Comparison of ENCODE assay signal across 19 mouse cellular contexts in genomic region chr17:28913200-28913599, GRCm38 (mm10). TPM values are rescaled to one million over a fixed set of nuclear protein-coding genes. Genes with fewer than 3 reads are reported as not detected.
A peak's percentile ranks its signal among the peaks of the same experiment; 100 is the strongest.
DNase-seq lines count a peak whose midpoint lies in the region; ATAC-seq and TF ChIP-seq lines count a peak whose summit lies in the region.
"Had no signal": no experiment of that assay in that cellular context is flagged by ENCODE, and none has a peak within 500 bp of the region (broad histone marks: within the 10 kb centered on the region; RNA-seq: fewer than 3 reads in every experiment).

No protein-coding gene starts in this region.

- H3K4me2 ChIP-seq in heart, postnatal 0 days (ENCODE audit: low read depth, low read length): no peak overlapping the region
- 0 out of 2 replicates have a peak overlapping the region, but pooled peaks have one; percentile 1 for H3K4me2 ChIP-seq in intestine, embryonic 15.5 days (replicated peaks)
- H3K4me2 ChIP-seq: embryonic facial prominence, embryonic 12.5 days; forebrain, embryonic 12.5 days; liver, embryonic 15.5 days had no signal

- H3K79me2 ChIP-seq in heart, adult 2 months (replicated peaks; ENCODE audit: control insufficient read depth, insufficient read depth, low read length): no peaks in the 10 kb centered on the region

- no peaks in the 10 kb centered on the region for H3K9me3 ChIP-seq in heart, postnatal 0 days (replicated peaks; ENCODE audit: control insufficient read depth, low read length)
- H3K9me3 ChIP-seq in intestine, embryonic 15.5 days: no peaks in the 10 kb centered on the region
- H3K9me3 ChIP-seq: embryonic facial prominence, embryonic 12.5 days; forebrain, embryonic 12.5 days; liver, embryonic 15.5 days had no signal

- no peak for TF ChIP-seq POLR2A in heart, adult 2 months (IDR thresholded peaks at IDR 0.05; ENCODE audit: insufficient read depth, low read depth, low read length)

- 36% methylated on average over 5 of the region's 5 CpGs for WGBS in heart, postnatal 0 days
- WGBS in heart, adult 2 months: 34% methylated on average over 5 of the region's 5 CpGs
- WGBS in intestine, embryonic 15.5 days: 46% methylated on average over 5 of the region's 5 CpGs

- no peak for TF ChIP-seq EP300 in heart, postnatal 0 days (IDR thresholded peaks at IDR 0.05; ENCODE audit: low read depth)
- no peak for TF ChIP-seq EP300 in heart, adult 2 months (IDR thresholded peaks at IDR 0.05; ENCODE audit: insufficient read depth, low read depth, low read length)

- peak; percentile 62; the same call in 1 of the 2 replicates for ATAC-seq in heart, postnatal 0 days (ENCODE audit: insufficient read depth, low read depth)
- ATAC-seq in intestine, embryonic 15.5 days: peak; percentile 46

- no peaks in the 10 kb centered on the region for H3K4me1 ChIP-seq in heart, postnatal 0 days (ENCODE audit: control insufficient read depth, insufficient read depth)
- no peaks in the 10 kb centered on the region for H3K4me1 ChIP-seq in heart, adult 2 months (ENCODE audit: control insufficient read depth, insufficient read depth, low read length)
- peaks cover 15% of the 10 kb centered on the region; the same call in 1 of the 2 replicates for H3K4me1 ChIP-seq in intestine, embryonic 15.5 days (replicated peaks)

- intact Hi-C loops in heart, adult 2 months (cut with DNase I): no loop called here
- intact Hi-C loops in gastrocnemius, adult 2 months (cut with DNase I): no loop called here

- H3K9ac ChIP-seq in heart, postnatal 0 days (replicated peaks; ENCODE audit: low read depth, low read length): no peak overlapping the region
- no peak overlapping the region for H3K9ac ChIP-seq in heart, adult 2 months (ENCODE audit: low read depth, low read length)
- H3K9ac ChIP-seq in intestine, embryonic 15.5 days: no peak overlapping the region
- H3K9ac ChIP-seq: embryonic facial prominence, embryonic 12.5 days; forebrain, embryonic 12.5 days; liver, embryonic 15.5 days had no signal

- no peak overlapping the region for H3K27ac ChIP-seq in heart, postnatal 0 days (ENCODE audit: low read depth)
- H3K27ac ChIP-seq in heart, adult 2 months: no peak overlapping the region
- no peak overlapping the region for H3K27ac ChIP-seq in intestine, embryonic 15.5 days
- H3K27ac ChIP-seq in gastrocnemius, adult 2 months: no peak overlapping the region
- H3K27ac ChIP-seq: embryonic facial prominence, embryonic 12.5 days; forebrain, embryonic 12.5 days; liver, embryonic 15.5 days had no signal

- peaks cover 10% of the 10 kb centered on the region for H3K27me3 ChIP-seq in heart, postnatal 0 days (ENCODE audit: control insufficient read depth, insufficient read depth, low read length)
- no peaks in the 10 kb centered on the region for H3K27me3 ChIP-seq in heart, adult 2 months (ENCODE audit: control insufficient read depth, insufficient read depth, low read length)
- H3K27me3 ChIP-seq in intestine, embryonic 15.5 days (replicated peaks): 0 out of 2 replicates have a peak, but pooled peaks cover 4% of the 10 kb centered on the region

- H3K4me3 ChIP-seq in heart, postnatal 0 days (ENCODE audit: low read depth, low read length): no peak overlapping the region
- H3K4me3 ChIP-seq in heart, adult 2 months: no peak overlapping the region
- no peak overlapping the region for H3K4me3 ChIP-seq in intestine, embryonic 15.5 days (replicated peaks)
- H3K4me3 ChIP-seq in gastrocnemius, adult 2 months: no peak overlapping the region
- H3K4me3 ChIP-seq: embryonic facial prominence, embryonic 12.5 days; forebrain, embryonic 12.5 days; liver, embryonic 15.5 days had no signal

- no peak for TF ChIP-seq CTCF in heart, postnatal 0 days (IDR thresholded peaks at IDR 0.05; ENCODE audit: low read depth)
- TF ChIP-seq CTCF in heart, adult 2 months (IDR thresholded peaks at IDR 0.05): no peak
- no peak for TF ChIP-seq CTCF in gastrocnemius, adult 2 months (IDR thresholded peaks at IDR 0.05)

- peak; percentile 28 for DNase-seq in heart, postnatal 0 days (ENCODE audit: low spot score)
- DNase-seq in heart, adult 2 months: no peak
- DNase-seq in lung, postnatal 10 days: peak; percentile 69
- DNase-seq in lung, postnatal 25 days (ENCODE audit: low spot score): no peak
- peak; percentile 25 for DNase-seq in yolk sac, embryonic 10.5 days (ENCODE audit: low spot score)
- no peak for DNase-seq in gastrocnemius, adult 2 months
- DNase-seq in layer of hippocampus, adult 11-12 months (ENCODE audit: low spot score): no peak
- DNase-seq: B cell, adult 2 months; cerebellum, postnatal 10 days; gastrocnemius, postnatal 36 days had no signal

- H3K36me3 ChIP-seq in heart, postnatal 0 days (replicated peaks; ENCODE audit: control insufficient read depth, insufficient read depth, low read length): no peaks in the 10 kb centered on the region
- no peaks in the 10 kb centered on the region for H3K36me3 ChIP-seq in heart, adult 2 months (ENCODE audit: control insufficient read depth, insufficient read depth, low read length)
- H3K36me3 ChIP-seq in intestine, embryonic 15.5 days: no peaks in the 10 kb centered on the region
- H3K36me3 ChIP-seq: embryonic facial prominence, embryonic 12.5 days; forebrain, embryonic 12.5 days; liver, embryonic 15.5 days had no signal

RNA-seq across cellular contexts. Expression of gene 4930539E08Rik, which starts 1.9 kb away (rescaled TPM):
- not detected in 2 replicates for total RNA-seq in heart, postnatal 0 days (2014; rRNA removed; ENCODE audit: low replicate concordance)
- 0.03 TPM in 2 replicates for polyA plus RNA-seq in heart, postnatal 0 days (2015; fragmentation: Nextera tagmentation; extraction: Ambion mirVana)
- total RNA-seq in heart, adult 2 months (2021): not detected
- 0.08 and 0.23 TPM in 2 replicates for polyA plus RNA-seq in heart, adult 2 months (2012; rRNA removed)
- 4.4 and 4.8 TPM in 2 replicates for polyA plus RNA-seq in intestine, embryonic 15.5 days (2015; fragmentation: Nextera tagmentation; extraction: Ambion mirVana)
- total RNA-seq in gastrocnemius, adult 2 months (2021): under 1 TPM in 1 of 2 experiments, not detected in 1; 0.10 TPM
- total RNA-seq: gastrocnemius, postnatal 36 days had no signal

RNA-seq across cellular contexts. Expression of gene Pxt1, which starts 30.4 kb away (rescaled TPM):
- not detected in 2 replicates for total RNA-seq in heart, postnatal 0 days (2014; rRNA removed; ENCODE audit: low replicate concordance)
- not detected in 2 replicates for polyA plus RNA-seq in heart, postnatal 0 days (2015; fragmentation: Nextera tagmentation; extraction: Ambion mirVana)
- total RNA-seq in heart, adult 2 months (2021): under 1 TPM in 1 of 2 experiments, not detected in 1; 0.52 TPM
- polyA plus RNA-seq in heart, adult 2 months (2012; rRNA removed): 0.14 and 0.29 TPM in 2 replicates
- polyA plus RNA-seq in intestine, embryonic 15.5 days (2015; fragmentation: Nextera tagmentation; extraction: Ambion mirVana): not detected in 2 replicates
- total RNA-seq in gastrocnemius, adult 2 months (2021): not detected
- total RNA-seq: gastrocnemius, postnatal 36 days; left cerebral cortex, postnatal 14 days had no signal
- polyA plus RNA-seq: brain, embryonic 14.5 days; embryonic facial prominence, embryonic 12.5 days; forebrain, embryonic 12.5 days; thymus, postnatal 0 days had no signal

RNA-seq across cellular contexts. Expression of gene Kctd20, which starts 38.5 kb away (rescaled TPM):
- total RNA-seq in heart, postnatal 0 days (2014; rRNA removed; ENCODE audit: low replicate concordance): 32.3 and 41.5 TPM in 2 replicates
- polyA plus RNA-seq in heart, postnatal 0 days (2015; fragmentation: Nextera tagmentation; extraction: Ambion mirVana): 33.3 and 35.3 TPM in 2 replicates
- total RNA-seq in heart, adult 2 months (2021): 10 to 100 TPM; 55.7 to 55.8 TPM
- polyA plus RNA-seq in heart, adult 2 months (2012; rRNA removed): 23.8 and 44.7 TPM in 2 replicates
- polyA plus RNA-seq in intestine, embryonic 15.5 days (2015; fragmentation: Nextera tagmentation; extraction: Ambion mirVana): 64.9 and 68.9 TPM in 2 replicates
- 10 to 100 TPM; 33.4 to 39.8 TPM for total RNA-seq in gastrocnemius, adult 2 months (2021)

RNA-seq across cellular contexts. Expression of gene Pnpla1, which starts 55.0 kb away (rescaled TPM):
- total RNA-seq in heart, postnatal 0 days (2014; rRNA removed; ENCODE audit: low replicate concordance): not detected in 2 replicates
- polyA plus RNA-seq in heart, postnatal 0 days (2015; fragmentation: Nextera tagmentation; extraction: Ambion mirVana): 0.03 and 0.04 TPM in 2 replicates
- total RNA-seq in heart, adult 2 months (2021): not detected
- polyA plus RNA-seq in heart, adult 2 months (2012; rRNA removed): 0.02 TPM in 1 of 2 replicates, not detected in the other
- 0.95 and 1.2 TPM in 2 replicates for polyA plus RNA-seq in intestine, embryonic 15.5 days (2015; fragmentation: Nextera tagmentation; extraction: Ambion mirVana)
- total RNA-seq in gastrocnemius, adult 2 months (2021): not detected
- total RNA-seq: gastrocnemius, postnatal 36 days; heart, postnatal 25 days had no signal
- polyA plus RNA-seq: brain, embryonic 14.5 days; forebrain, embryonic 12.5 days; spleen, adult 2 months; thymus, postnatal 0 days had no signal

Comparison
In these comparisons a context has a peak if more than half of its experiments do, and no peak if none do; other contexts are left out.
1. DNase-seq: peak in heart, postnatal 0 days (single experiment), lung, postnatal 10 days (single experiment) and yolk sac, embryonic 10.5 days (single experiment); none in heart, adult 2 months (0 of 2), lung, postnatal 25 days (single experiment), gastrocnemius, adult 2 months (single experiment) and layer of hippocampus, adult 11-12 months (single experiment).